Mouse (Mus musculus) cerebral cortex, adult 2 months (tissue): ENCODE measurements around the gene Camkv.

Experiments used
- WGBS: fragments of 180-500 bp; shearing (Covaris S2); methylation state at CpG from one replicate; pipeline ENCODE4 v1.1.7; 2018; 5-methylcytosine and 5-hydroxymethylcytosine counted together

Gene Camkv

GRCm38 (mm10) chr9:107935374-107935773, at the start of gene Camkv:
Camkv (plus strand) TSS chr9:107935674.
- WGBS: 10% methylated on average over 3 of the region's 3 CpGs

GRCm38 (mm10) chr9:107887804-107888266, 47.6 kb upstream of the Camkv start, which contains the start of gene Mon1a:
Mon1a (plus strand) TSS chr9:107888151.
- WGBS: under 1% methylated on average over 28 of the region's 28 CpGs

GRCm38 (mm10) chr9:107888267-107888850, 47.1 kb upstream of the Camkv start:
- under 1% methylated on average over 18 of the region's 18 CpGs for WGBS

GRCm38 (mm10) chr9:107890260-107890659, 45.2 kb upstream of the Camkv start:
- WGBS: 93% methylated on average over 6 of the region's 6 CpGs

- WGBS: 100% methylated on average over 1 of the region's 1 CpGs
These were observed 44.5 kb upstream of the Camkv start for GRCm38 (mm10) chr9:107891023-107891422.

GRCm38 (mm10) chr9:107898563-107898962, 36.9 kb upstream of the Camkv start:
- WGBS: 87% methylated on average over 10 of the region's 10 CpGs

- 82% methylated on average over 12 of the region's 12 CpGs for WGBS
These were observed 35.6 kb upstream of the Camkv start for GRCm38 (mm10) chr9:107899855-107900254.

- 34% methylated on average over 44 of the region's 44 CpGs for WGBS
These were observed 34.4 kb upstream of the Camkv start for GRCm38 (mm10) chr9:107900840-107901626.

- WGBS: 44% methylated on average over 17 of the region's 17 CpGs
These were observed 33.9 kb upstream of the Camkv start for GRCm38 (mm10) chr9:107901627-107901914.

GRCm38 (mm10) chr9:107904726-107905125, 30.7 kb upstream of the Camkv start:
- 4% methylated on average over 4 of the region's 4 CpGs for WGBS

- 38% methylated on average over 19 of the region's 19 CpGs for WGBS
These were observed 29.1 kb upstream of the Camkv start, which contains the start of gene Mst1r for GRCm38 (mm10) chr9:107906252-107906966. Mst1r (plus strand) TSS chr9:107906873.

GRCm38 (mm10) chr9:107906967-107907800, 28.3 kb upstream of the Camkv start:
- WGBS: 72% methylated on average over 31 of the region's 31 CpGs

GRCm38 (mm10) chr9:107907801-107908120, 27.7 kb upstream of the Camkv start:
- 81% methylated on average over 14 of the region's 14 CpGs for WGBS

- WGBS: 40% methylated on average over 18 of the region's 18 CpGs
These were observed 26.9 kb upstream of the Camkv start for GRCm38 (mm10) chr9:107908410-107909158.

- WGBS: 81% methylated on average over 15 of the region's 15 CpGs
These were observed 25.3 kb upstream of the Camkv start for GRCm38 (mm10) chr9:107910025-107910769.

- WGBS: 82% methylated on average over 16 of the region's 16 CpGs
These were observed 20.6 kb upstream of the Camkv start for GRCm38 (mm10) chr9:107914764-107915420.

- WGBS: 31% methylated on average over 13 of the region's 13 CpGs
These were observed 17.4 kb upstream of the Camkv start for GRCm38 (mm10) chr9:107917895-107918608.

GRCm38 (mm10) chr9:107918884-107919283, 16.6 kb upstream of the Camkv start:
- 60% methylated on average over 6 of the region's 6 CpGs for WGBS

- 86% methylated on average over 5 of the region's 5 CpGs for WGBS
These were observed 16.0 kb upstream of the Camkv start for GRCm38 (mm10) chr9:107919441-107919840.
